Mouse (Mus musculus) hindbrain, postnatal 0 days (tissue): ENCODE measurements at regions not wholly inside any gene's neighbourhood (a gene's known extent, or its start where the extent isn't known, plus 50 kb on each side); places are given as distances from the start of the nearest gene placed in this dataset.

Experiments
- ATAC-seq: fragments of 200-750 bp; cut with Nextera tagmentation; 2 replicates; pipeline ENCODE4 v1.8.0; 2017; ENCODE audit warnings: mild to moderate bottlenecking, moderate TSS enrichment, moderate library complexity
- DNase-seq: peaks from one replicate; pipeline ENCODE4 v3.0.0-alpha.2; 2015; ENCODE audit warnings: low spot score
- H3K27ac ChIP-seq: fragments of 300-500 bp; sonication (generic); 2 replicates; pipeline ENCODE4 v1.5.1; 2014; ENCODE audit warnings: mild to moderate bottlenecking
- H3K27me3 ChIP-seq: fragments of 300-500 bp; sonication (generic); 2 replicates; pipeline ENCODE4 v1.6.1; 2014; ENCODE audit warnings: low read length, mixed read lengths; ENCODE audit not compliant: insufficient read depth
- H3K36me3 ChIP-seq: fragments of 300-500 bp; sonication (generic); 2 replicates; pipeline ENCODE4 v1.6.1; 2014; ENCODE audit warnings: low read length, mixed read lengths; ENCODE audit not compliant: insufficient read depth
- H3K4me1 ChIP-seq: fragments of 300-500 bp; sonication (generic); 2 replicates; pipeline ENCODE4 v1.6.1; 2014; ENCODE audit warnings: antibody characterized with exemption, low read length, mixed read lengths; ENCODE audit not compliant: insufficient read depth
- H3K4me2 ChIP-seq: fragments of 300-500 bp; sonication (generic); 2 replicates; pipeline ENCODE4 v1.6.1; 2014; ENCODE audit warnings: low read depth, mild to moderate bottlenecking, low read length, moderate library complexity, mixed read lengths
- H3K4me3 ChIP-seq: fragments of 300-500 bp; sonication (generic); 2 replicates; pipeline ENCODE4 v1.5.1; 2014; ENCODE audit warnings: low read length
- H3K9ac ChIP-seq: fragments of 300-500 bp; sonication (generic); replicated peaks from 2 replicates; pipeline ENCODE4 v1.6.1; 2014; ENCODE audit warnings: mild to moderate bottlenecking, low read length, moderate library complexity, mixed read lengths
- H3K9me3 ChIP-seq: fragments of 300-500 bp; sonication (generic); 2 replicates; pipeline ENCODE4 v1.6.1; 2016; ENCODE audit warnings: low read length, mixed read lengths
- CTCF ChIP-seq: IDR thresholded peaks from 2 replicates; pipeline ENCODE4 v1.5.1; 2016; ENCODE audit warnings: antibody characterized with exemption, control low read depth, low read depth
- WGBS: fragments of 180-500 bp; shearing (Covaris S2); extraction: QIAGEN DNeasy Blood & Tissue Kit; methylation state at CpG from one replicate; pipeline ENCODE4 v1.1.7; 2014; 5-methylcytosine and 5-hydroxymethylcytosine counted together

DNA sequence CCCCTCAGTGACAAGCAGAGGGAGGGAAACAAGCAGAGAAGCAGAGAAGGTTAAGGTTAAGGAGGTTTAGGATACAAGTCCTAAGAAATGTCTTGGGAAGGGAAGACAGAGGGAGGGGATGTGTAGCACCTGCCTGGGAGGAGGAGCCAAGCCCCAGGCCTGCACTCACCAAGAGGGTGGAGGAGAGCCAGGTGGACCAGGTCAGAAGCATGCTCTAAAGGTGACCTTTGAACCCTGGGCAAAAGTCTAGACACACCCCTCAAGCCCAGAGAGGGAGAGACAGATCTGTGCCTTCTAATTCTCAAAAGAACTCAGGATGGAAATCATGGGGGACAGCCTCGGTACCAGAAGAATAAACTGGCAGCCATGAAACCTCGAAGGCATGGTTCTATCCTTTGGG, 54.4 kb upstream of the Calm2 start:
- no peak overlapping the region for H3K4me2 ChIP-seq
- no peaks in the 10 kb centered on the region for H3K27me3 ChIP-seq
- DNase-seq (no peak), ATAC-seq (no peak)
- H3K9ac ChIP-seq: no peak overlapping the region
- H3K4me1 ChIP-seq: peaks cover 17% of the 10 kb centered on the region
- no peaks in the 10 kb centered on the region for H3K9me3 ChIP-seq
- no peak for TF ChIP-seq CTCF
- H3K27ac ChIP-seq: no peak overlapping the region
- 55% methylated on average over 2 of the region's 2 CpGs for WGBS
- no peak overlapping the region for H3K4me3 ChIP-seq
- no peaks in the 10 kb centered on the region for H3K36me3 ChIP-seq

GRCm38 (mm10) chr17:87501687-87502387, 55.1 kb upstream of the Calm2 start:
- WGBS: 28% methylated on average over 10 of the region's 10 CpGs
- Histone ChIP-seq H3K9ac (no peak overlapping the region), H3K4me1 (peaks cover 17% of the 10 kb centered on the region), H3K4me3 (no peak overlapping the region), H3K4me2 (no peak overlapping the region), H3K9me3 (no peaks in the 10 kb centered on the region), H3K36me3 (no peaks in the 10 kb centered on the region), H3K27me3 (no peaks in the 10 kb centered on the region), H3K27ac (peak overlapping the region; percentile 32; the same call in 1 of the 2 replicates)
- ATAC-seq (peak; percentile 71; the same call in 1 of the 2 replicates), DNase-seq (peak; percentile 61)
- peak; percentile 47 for TF ChIP-seq CTCF

- TF ChIP-seq CTCF: 0 out of 2 replicates have a peak, but pooled peaks have one; percentile 0
- Histone ChIP-seq H3K4me3 (no peak overlapping the region), H3K27me3 (no peaks in the 10 kb centered on the region), H3K4me2 (0 out of 2 replicates have a peak overlapping the region, but pooled peaks have one; percentile 2), H3K36me3 (no peaks in the 10 kb centered on the region), H3K4me1 (peaks cover 17% of the 10 kb centered on the region), H3K27ac (peak overlapping the region; percentile 4; the same call in 1 of the 2 replicates), H3K9ac (no peak overlapping the region), H3K9me3 (no peaks in the 10 kb centered on the region)
- ATAC-seq: peak; percentile 70; the same call in 1 of the 2 replicates
- DNase-seq: peak; percentile 62
- 19% methylated on average over 13 of the region's 14 CpGs for WGBS
These were observed 55.9 kb upstream of the Calm2 start for GRCm38 (mm10) chr17:87502388-87503369.

GRCm38 (mm10) chr17:87503491-87503890, 56.8 kb upstream of the Calm2 start:
- DNase-seq: no peak
- no peak overlapping the region for H3K4me3 ChIP-seq
- no peak for TF ChIP-seq CTCF
- H3K27ac ChIP-seq: no peak overlapping the region
- WGBS: 81% methylated on average over 5 of the region's 5 CpGs
- no peaks in the 10 kb centered on the region for H3K36me3 ChIP-seq
- no peak overlapping the region for H3K9ac ChIP-seq
- H3K27me3 ChIP-seq: no peaks in the 10 kb centered on the region
- H3K9me3 ChIP-seq: no peaks in the 10 kb centered on the region
- H3K4me1 ChIP-seq: peaks cover 20% of the 10 kb centered on the region
- H3K4me2 ChIP-seq: no peak overlapping the region
- no peak for ATAC-seq

DNA sequence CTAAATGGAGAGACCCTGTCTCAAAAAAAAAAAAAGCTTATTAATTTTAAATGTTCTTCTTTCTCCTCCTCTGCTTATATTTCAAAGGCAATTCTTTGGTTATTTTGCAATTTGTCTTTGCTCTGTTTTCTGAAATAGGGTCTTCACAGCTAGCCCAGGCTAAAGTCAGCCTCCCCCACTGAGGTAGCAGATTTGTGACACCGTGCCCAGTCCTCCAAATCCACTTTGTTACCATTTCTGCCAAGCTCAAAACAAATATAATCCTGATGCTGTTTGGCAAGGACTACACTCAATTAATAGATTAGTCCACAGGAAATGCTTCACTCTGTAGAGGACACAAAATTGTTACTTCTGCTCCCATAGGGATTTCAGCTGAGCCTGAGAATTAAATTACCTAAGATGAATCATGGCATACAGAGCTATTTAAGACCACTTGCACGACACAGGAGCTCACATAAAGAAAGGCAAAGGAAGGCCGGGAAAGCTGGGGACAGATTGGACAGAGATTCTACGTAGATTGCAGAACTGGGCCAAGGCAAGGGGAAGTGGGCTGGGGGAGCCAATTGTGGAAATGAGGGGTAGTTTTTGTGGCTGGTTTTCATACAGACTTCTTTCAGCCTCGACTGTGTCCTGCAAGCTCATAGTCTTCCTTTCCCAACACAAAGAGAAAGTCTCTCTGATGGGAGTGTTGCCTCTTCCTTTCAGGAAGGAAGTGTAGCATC, 58.4 kb upstream of the Calm2 start:
- ATAC-seq (no peak), DNase-seq (peak; percentile 27)
- Histone ChIP-seq H3K27me3 (no peaks in the 10 kb centered on the region), H3K4me3 (no peak overlapping the region), H3K4me2 (no peak overlapping the region), H3K4me1 (peaks cover 20% of the 10 kb centered on the region), H3K9me3 (no peaks in the 10 kb centered on the region), H3K36me3 (no peaks in the 10 kb centered on the region), H3K9ac (no peak overlapping the region), H3K27ac (peak overlapping the region; percentile 48; the same call in 1 of the 2 replicates)
- 57% methylated on average over 5 of the region's 5 CpGs for WGBS
- no peak for TF ChIP-seq CTCF

DNA sequence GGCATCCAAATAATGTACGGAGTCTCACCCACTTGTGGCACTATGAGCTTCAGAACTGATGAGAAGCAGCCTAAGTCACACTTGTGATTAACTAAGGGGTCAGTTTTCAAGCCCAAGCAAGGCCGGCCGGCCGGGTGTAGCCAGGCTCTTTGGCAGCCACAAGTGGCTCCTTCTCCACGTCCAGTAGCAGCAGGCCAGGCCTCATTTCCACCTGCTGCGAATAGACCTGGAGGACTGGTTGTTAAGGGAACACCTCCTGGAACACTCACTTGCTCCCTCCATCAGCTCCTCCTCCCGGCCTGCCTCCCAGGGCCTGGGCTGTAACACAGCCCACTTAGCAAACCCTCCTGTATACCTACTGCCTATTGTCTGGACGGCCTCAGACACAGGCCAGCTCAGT, 61.1 kb upstream of the Calm2 start:
- DNase-seq (no peak), ATAC-seq (no peak)
- H3K27me3 ChIP-seq: no peaks in the 10 kb centered on the region
- no peak overlapping the region for H3K4me3 ChIP-seq
- H3K27ac ChIP-seq: no peak overlapping the region
- no peak overlapping the region for H3K9ac ChIP-seq
- H3K4me2 ChIP-seq: no peak overlapping the region
- no peaks in the 10 kb centered on the region for H3K9me3 ChIP-seq
- no peaks in the 10 kb centered on the region for H3K36me3 ChIP-seq
- H3K4me1 ChIP-seq: 0 out of 2 replicates have a peak, but pooled peaks cover 11% of the 10 kb centered on the region
- TF ChIP-seq CTCF: no peak
- WGBS: 55% methylated on average over 8 of the region's 8 CpGs
